ENCODE assay signal across 14 mouse cellular contexts in the genomic region with DNA sequence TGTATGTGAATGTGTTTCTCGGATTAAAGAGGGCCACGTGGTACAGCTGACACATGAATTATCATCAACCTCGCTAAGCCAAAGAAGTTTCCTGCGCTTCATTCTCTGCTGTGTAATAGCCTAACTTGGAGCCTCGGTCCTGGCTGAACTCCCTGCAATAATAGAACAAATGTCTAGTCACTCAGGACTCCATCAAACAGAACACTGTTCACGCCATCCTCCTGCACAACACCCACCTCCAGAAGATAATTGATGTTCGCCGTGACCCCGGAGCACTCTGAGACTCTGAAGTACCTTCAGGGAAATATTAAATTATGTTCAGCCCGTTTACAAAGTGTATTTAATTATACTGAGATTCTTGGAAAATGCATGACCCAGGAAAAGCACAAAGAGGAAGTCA.
"Had no signal": no experiment of that assay in that cellular context is flagged by ENCODE, and none has a peak within 500 bp of the region (broad histone marks: within the 10 kb centered on the region; RNA-seq: fewer than 3 reads in every experiment).

No protein-coding gene starts in this region.

- H3K9ac ChIP-seq: limb, embryonic 12.5 days; liver, embryonic 15.5 days; midbrain, embryonic 15.5 days; neural tube, embryonic 13.5 days had no signal

- H3K4me3 ChIP-seq: limb, embryonic 12.5 days; liver, embryonic 15.5 days; midbrain, embryonic 10.5 days; midbrain, embryonic 15.5 days; neural tube, embryonic 13.5 days had no signal

- H3K27ac ChIP-seq: limb, embryonic 12.5 days; liver, embryonic 15.5 days; midbrain, embryonic 10.5 days; midbrain, embryonic 15.5 days; neural tube, embryonic 13.5 days had no signal

- H3K4me2 ChIP-seq: limb, embryonic 12.5 days; liver, embryonic 15.5 days; midbrain, embryonic 15.5 days; neural tube, embryonic 13.5 days had no signal

- H3K36me3 ChIP-seq: limb, embryonic 12.5 days; liver, embryonic 15.5 days; midbrain, embryonic 10.5 days; midbrain, embryonic 15.5 days; neural tube, embryonic 13.5 days had no signal

- H3K27me3 ChIP-seq: limb, embryonic 12.5 days; liver, embryonic 15.5 days; midbrain, embryonic 15.5 days; neural tube, embryonic 13.5 days had no signal

- H3K4me1 ChIP-seq: limb, embryonic 12.5 days had no signal

- ATAC-seq: intestine, embryonic 16.5 days; lung, postnatal 0 days; midbrain, embryonic 15.5 days had no signal

- DNase-seq: kidney, postnatal 14 days; layer of hippocampus, adult 9-11 months; layer of hippocampus, postnatal 36 days; lung, adult 2 months; lung, postnatal 36 days; right cerebral cortex, postnatal 14 days; thymus, postnatal 36 days had no signal

- H3K9me3 ChIP-seq: limb, embryonic 12.5 days; liver, embryonic 15.5 days; midbrain, embryonic 10.5 days; midbrain, embryonic 15.5 days; neural tube, embryonic 13.5 days had no signal
